Mouse (Mus musculus) T-cell, adult 66 days (primary cell): ENCODE data around the gene Yif1b. TPM values are rescaled to one million over a fixed set of nuclear protein-coding genes. Genes with fewer than 3 reads are reported as not detected.

Source experiments
- total RNA-seq, 2 experiments: library from RNA; stranded (reverse); gene quantifications; 3 replicates in 1 of 2; 4 replicates in 1 of 2; pipeline ENCODE4 v1.2.4; 2023

The Yif1b gene
- 10 to 100 TPM; 23.8 to 24.2 TPM for total RNA-seq

GRCm38 (mm10) chr7:29238019-29238967 lies at the start of gene Yif1b:
Gene Yif1b (plus strand): TSS chr7:29238329.

GRCm38 (mm10) chr7:29213675-29214082 lies 24.4 kb upstream of the Yif1b start, which contains the start of gene Catsperg1:
Gene Catsperg1 (minus strand): TSS chr7:29214035.

GRCm38 (mm10) chr7:29232247-29233013 lies 5.7 kb upstream of the Yif1b start, which contains the start of gene Kcnk6:
Gene Kcnk6 (minus strand): TSS chr7:29232515.

GRCm38 (mm10) chr7:29248261-29248841 lies 10.2 kb downstream of the Yif1b start, which contains the start of gene 2200002D01Rik:
Gene 2200002D01Rik (minus strand): TSS chr7:29248466.

GRCm38 (mm10) chr7:29281201-29282073 lies 43.3 kb downstream of the Yif1b start, which contains the start of gene Spint2:
Gene Spint2 (minus strand): TSS chr7:29281912.

GRCm38 (mm10) chr7:29288942-29289638 lies 51.0 kb downstream of the Yif1b start, which contains the start of gene Ppp1r14a:
Gene Ppp1r14a (plus strand): TSS chr7:29289308.

Other genes with a start within 250 kb of the Yif1b start
- gene Ryr1, start 113.2 kb upstream of the Yif1b start, total RNA-seq = under 1 TPM; 0.03 TPM
- gene Rasgrp4, start 103.5 kb upstream of the Yif1b start, total RNA-seq = 1 to 10 TPM; 2.1 to 2.3 TPM
- 10 to 100 TPM; 35.8 to 38.2 TPM for gene Fam98c, start 82.1 kb upstream of the Yif1b start, total RNA-seq
- gene Ggn, start 68.1 kb upstream of the Yif1b start, total RNA-seq = not detected
- 1 to 10 TPM; 1.3 to 4.0 TPM for gene Spred3, start 67.9 kb upstream of the Yif1b start, total RNA-seq
- gene Psmd8, start 57.6 kb upstream of the Yif1b start, total RNA-seq = 100 to 1,000 TPM; 133 to 146 TPM
- under 1 TPM; 0.67 to 0.89 TPM for gene Catsperg1, start 24.3 kb upstream of the Yif1b start, total RNA-seq
- 1 to 10 TPM in 1 of 2 experiments, under 1 TPM in 1; 0.50 to 1.2 TPM for gene Kcnk6, start 5.8 kb upstream of the Yif1b start, total RNA-seq
- 1 to 10 TPM; 3.1 to 5.9 TPM for gene 2200002D01Rik, start 10.1 kb downstream of the Yif1b start, total RNA-seq
- 10 to 100 TPM; 72.2 to 76.1 TPM for gene Spint2, start 43.6 kb downstream of the Yif1b start, total RNA-seq
- gene Ppp1r14a, start 51.0 kb downstream of the Yif1b start, total RNA-seq = not detected
- not detected for gene Dpf1, start 65.6 kb downstream of the Yif1b start, total RNA-seq